Mouse (Mus musculus) brain, embryonic 14.5 days (tissue): ENCODE data around the gene Fstl4.

ENCODE experiments used
- CTCF ChIP-seq: fragments of 200-500 bp; IDR thresholded peaks from 2 replicates; pipeline ENCODE4 v1.5.1; 2012; ENCODE audit warnings: inconsistent platforms, mild to moderate bottlenecking, moderate library complexity, borderline replicate concordance; ENCODE audit not compliant: insufficient read depth, insufficient read length; ENCODE audit errors: extremely low read depth
- POLR2A ChIP-seq: fragments of 200-500 bp; IDR thresholded peaks from 2 replicates; pipeline ENCODE4 v1.6.1; 2012; ENCODE audit warnings: mild to moderate bottlenecking, inconsistent platforms, borderline replicate concordance; ENCODE audit not compliant: poor library complexity, insufficient read depth, insufficient read length, severe bottlenecking; ENCODE audit errors: extremely low read depth

GRCm38 (mm10) chr11:53144506-53144905, 380.1 kb downstream of the Fstl4 start:
- TF ChIP-seq CTCF (no peak), POLR2A (no peak)
